7 mouse cellular contexts compared by ENCODE assay signal in genomic region chr4:119917502-119917901, GRCm38 (mm10).
DNase-seq lines count a peak whose midpoint lies in the region; ATAC-seq and TF ChIP-seq lines count a peak whose summit lies in the region.

No protein-coding gene starts in this region.

- no peaks in the 10 kb centered on the region for H3K79me3 ChIP-seq in C2C12 (ENCODE audit: low read depth)

- H3K4me2 ChIP-seq in kidney, embryonic 15.5 days, result no peak overlapping the region

- WGBS in kidney, embryonic 15.5 days, result 81% methylated on average over 7 of the region's 7 CpGs
- 82% methylated on average over 7 of the region's 7 CpGs for WGBS in limb, embryonic 10.5 days

- H3K36me3 ChIP-seq in kidney, embryonic 15.5 days, result no peaks in the 10 kb centered on the region
- no peaks in the 10 kb centered on the region for H3K36me3 ChIP-seq in C2C12 (ENCODE audit: control insufficient read depth, insufficient read depth)
- no peaks in the 10 kb centered on the region for H3K36me3 ChIP-seq in limb, embryonic 10.5 days

- H3K79me2 ChIP-seq in C2C12 (ENCODE audit: control insufficient read depth, insufficient read depth), result no peaks in the 10 kb centered on the region

- peak; percentile 43 for DNase-seq in kidney, adult 9 months
- peak; percentile 32 for DNase-seq in ES-CJ7 (ENCODE audit: low read depth, low spot score)
- peak; percentile 38 for DNase-seq in limb, embryonic 10.5 days (ENCODE audit: low spot score)
- no peak for DNase-seq in Muller cell, postnatal 12 days (ENCODE audit: inconsistent ontology term)
- DNase-seq in c-Kit-positive CD71-positive TER-119-positive erythroid progenitor cells, embryonic 14.5 days (ENCODE audit: low spot score), result no peak

- H3K27ac ChIP-seq in kidney, embryonic 15.5 days, result no peak overlapping the region
- no peak overlapping the region for H3K27ac ChIP-seq in limb, embryonic 10.5 days

- no peak for ATAC-seq in kidney, embryonic 15.5 days (replicated peaks; ENCODE audit: low FRiP score)

- peak; percentile 41 for TF ChIP-seq CTCF in C2C12 (IDR thresholded peaks at IDR 0.05; ENCODE audit: control insufficient read depth, insufficient read depth, insufficient read length)

- no peaks in the 10 kb centered on the region for H3K27me3 ChIP-seq in kidney, embryonic 15.5 days
- H3K27me3 ChIP-seq in C2C12 (ENCODE audit: control insufficient read depth, insufficient read depth, insufficient read length), result no peaks in the 10 kb centered on the region
- no peaks in the 10 kb centered on the region for H3K27me3 ChIP-seq in limb, embryonic 10.5 days (ENCODE audit: low read depth, poor library complexity, severe bottlenecking)

- no peak overlapping the region for H3K9ac ChIP-seq in kidney, embryonic 15.5 days

- H3ac ChIP-seq in C2C12 (ENCODE audit: control insufficient read depth, insufficient read length, low read depth), result no peak overlapping the region

- H3K9me3 ChIP-seq in kidney, embryonic 15.5 days (replicated peaks), result no peaks in the 10 kb centered on the region
- H3K9me3 ChIP-seq in limb, embryonic 10.5 days (replicated peaks), result no peaks in the 10 kb centered on the region

- no peak overlapping the region for H3K4me3 ChIP-seq in kidney, embryonic 15.5 days (replicated peaks)
- no peak overlapping the region for H3K4me3 ChIP-seq in C2C12 (ENCODE audit: insufficient read depth, poor library complexity, severe bottlenecking)
- H3K4me3 ChIP-seq in limb, embryonic 10.5 days, result no peak overlapping the region

- H3K4me1 ChIP-seq in kidney, embryonic 15.5 days, result no peaks in the 10 kb centered on the region
- H3K4me1 ChIP-seq in limb, embryonic 10.5 days, result no peaks in the 10 kb centered on the region

TF ChIP-seq in C2C12, 6 proteins besides CTCF, POLR2A, EP300 and RAD21:
- TF ChIP-seq CEBPB (IDR thresholded peaks at IDR 0.05; ENCODE audit: low read depth) (no peak), FOSL1 (IDR thresholded peaks at IDR 0.05; ENCODE audit: insufficient read depth, low read length, poor library complexity, severe bottlenecking) (no peak), MYOG (IDR thresholded peaks at IDR 0.05; ENCODE audit: control insufficient read depth, extremely low read depth, insufficient read length) (no peak), USF1 (IDR thresholded peaks at IDR 0.05; ENCODE audit: low read depth) (no peak), MYOD1 (IDR thresholded peaks at IDR 0.05; ENCODE audit: control insufficient read depth, insufficient read length, low read depth) (no peak), MAX (IDR thresholded peaks at IDR 0.05) (no peak)
TF ChIP-seq in C2C12: peak in this region for 0.

Comparison
In these comparisons a context has a peak if more than half of its experiments do, and no peak if none do; other contexts are left out.
1. DNase-seq: peak in kidney, adult 9 months (single experiment), ES-CJ7 (single experiment) and limb, embryonic 10.5 days (single experiment); none in Muller cell, postnatal 12 days (single experiment) and c-Kit-positive CD71-positive TER-119-positive erythroid progenitor cells, embryonic 14.5 days (single experiment).